Mouse (Mus musculus) kidney, adult 2 months (tissue): Measurements from ENCODE around the gene Adgrf1. TPM values are rescaled to one million over a fixed set of nuclear protein-coding genes. Genes with fewer than 3 reads are reported as not detected.

Experiments
- DNase-seq: peaks from one replicate; pipeline ENCODE4 v3.0.0; 2021
- H3K27ac ChIP-seq: fragments of 200-500 bp; 2 replicates; pipeline ENCODE4 v1.5.1; 2012; ENCODE audit warnings: low read depth, low read length, control low read depth, inconsistent platforms; ENCODE audit not compliant: insufficient read depth
- H3K27me3 ChIP-seq: fragments of 200-500 bp; replicated peaks from 2 replicates; pipeline ENCODE4 v1.6.1; 2012; ENCODE audit warnings: mild to moderate bottlenecking, moderate library complexity, low read length, inconsistent platforms; ENCODE audit not compliant: control insufficient read depth, insufficient read depth
- H3K36me3 ChIP-seq: fragments of 200-500 bp; 2 replicates; pipeline ENCODE4 v1.6.1; 2012; ENCODE audit warnings: mild to moderate bottlenecking, moderate library complexity, low read length, inconsistent platforms; ENCODE audit not compliant: control insufficient read depth, insufficient read depth
- H3K4me1 ChIP-seq: fragments of 200-500 bp; 2 replicates; pipeline ENCODE4 v1.6.1; 2011; ENCODE audit warnings: low read length; ENCODE audit not compliant: control insufficient read depth, insufficient read depth
- H3K4me3 ChIP-seq: fragments of 200-500 bp; 2 replicates; pipeline ENCODE4 v1.5.1; 2011; ENCODE audit warnings: mild to moderate bottlenecking, low read depth, low read length, control low read depth; ENCODE audit not compliant: insufficient read depth
- CTCF ChIP-seq: fragments of 200-500 bp; conservative IDR thresholded peaks from 2 replicates; pipeline ENCODE4 v1.5.1; 2011; ENCODE audit warnings: low read depth, mild to moderate bottlenecking, control low read depth, low read length, moderate library complexity, mixed read lengths; ENCODE audit not compliant: insufficient read depth, insufficient read length
- POLR2A ChIP-seq: fragments of 200-500 bp; IDR thresholded peaks from one replicate; pipeline ENCODE4 v1.6.1; 2011; ENCODE audit warnings: low read depth, low read length, control low read depth
- WGBS: fragments of 180-500 bp; shearing (Covaris S2); methylation state at CpG from one replicate; pipeline ENCODE4 v1.1.7; 2018; 5-methylcytosine and 5-hydroxymethylcytosine counted together
- polyA plus RNA-seq: library from polyadenylated mRNA; depleted of rRNA; stranded (reverse); fragments of >200 nt; gene quantifications from 2 replicates; pipeline ENCODE4 v1.2.3, GENCODE M21; 2012; rRNA removed

Adgrf1 gene
- polyA plus RNA-seq: 0.92 and 1.8 TPM in 2 replicates

DNA sequence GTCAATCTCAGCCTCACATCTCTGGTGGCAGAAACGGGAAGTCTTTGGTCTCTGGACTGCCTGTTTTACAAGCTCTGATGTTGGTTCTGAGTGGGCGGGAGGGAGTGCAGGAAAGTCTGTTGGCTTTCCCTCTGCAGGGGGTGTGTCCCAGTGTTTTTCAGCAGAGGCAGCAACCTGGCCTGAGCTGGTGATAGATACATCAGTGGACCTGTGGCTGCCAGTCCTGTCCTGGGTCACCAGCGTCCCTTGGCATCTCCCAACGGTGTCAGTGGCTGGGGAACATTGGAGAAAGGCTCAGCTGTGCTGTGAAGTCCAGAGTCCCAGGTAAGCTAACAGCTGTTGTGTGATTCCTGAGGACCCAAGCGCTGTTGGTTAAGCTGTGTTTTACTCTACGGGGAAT, at the start of gene Adgrf1:
Gene Adgrf1, plus strand, starts transcription at position 169 of the 400 bp plus-strand sequence.
- Histone ChIP-seq H3K27ac (no peak within 1 kb of the TSS), H3K27me3 (no peaks in the 10 kb centered on the region), H3K36me3 (no peaks in the 10 kb centered on the region), H3K4me1 (no peaks in the 10 kb centered on the region), H3K4me3 (no peak within 1 kb of the TSS)
- WGBS: 59% methylated on average over 6 of the region's 6 CpGs
- no peak for TF ChIP-seq CTCF
- TF ChIP-seq POLR2A: no peak
- DNase-seq: peak; percentile 10

- Histone ChIP-seq H3K4me3 (no peak overlapping the region), H3K27me3 (no peaks in the 10 kb centered on the region), H3K36me3 (no peaks in the 10 kb centered on the region), H3K4me1 (peaks cover 19% of the 10 kb centered on the region; the same call in 1 of the 2 replicates), H3K27ac (peak overlapping the region; percentile 62)
- TF ChIP-seq CTCF: no peak
- DNase-seq: peak; percentile 66
- WGBS: 43% methylated on average over 6 of the region's 6 CpGs
These were observed 44.0 kb upstream of the Adgrf1 start for GRCm38 (mm10) chr17:43226101-43226500.

DNA sequence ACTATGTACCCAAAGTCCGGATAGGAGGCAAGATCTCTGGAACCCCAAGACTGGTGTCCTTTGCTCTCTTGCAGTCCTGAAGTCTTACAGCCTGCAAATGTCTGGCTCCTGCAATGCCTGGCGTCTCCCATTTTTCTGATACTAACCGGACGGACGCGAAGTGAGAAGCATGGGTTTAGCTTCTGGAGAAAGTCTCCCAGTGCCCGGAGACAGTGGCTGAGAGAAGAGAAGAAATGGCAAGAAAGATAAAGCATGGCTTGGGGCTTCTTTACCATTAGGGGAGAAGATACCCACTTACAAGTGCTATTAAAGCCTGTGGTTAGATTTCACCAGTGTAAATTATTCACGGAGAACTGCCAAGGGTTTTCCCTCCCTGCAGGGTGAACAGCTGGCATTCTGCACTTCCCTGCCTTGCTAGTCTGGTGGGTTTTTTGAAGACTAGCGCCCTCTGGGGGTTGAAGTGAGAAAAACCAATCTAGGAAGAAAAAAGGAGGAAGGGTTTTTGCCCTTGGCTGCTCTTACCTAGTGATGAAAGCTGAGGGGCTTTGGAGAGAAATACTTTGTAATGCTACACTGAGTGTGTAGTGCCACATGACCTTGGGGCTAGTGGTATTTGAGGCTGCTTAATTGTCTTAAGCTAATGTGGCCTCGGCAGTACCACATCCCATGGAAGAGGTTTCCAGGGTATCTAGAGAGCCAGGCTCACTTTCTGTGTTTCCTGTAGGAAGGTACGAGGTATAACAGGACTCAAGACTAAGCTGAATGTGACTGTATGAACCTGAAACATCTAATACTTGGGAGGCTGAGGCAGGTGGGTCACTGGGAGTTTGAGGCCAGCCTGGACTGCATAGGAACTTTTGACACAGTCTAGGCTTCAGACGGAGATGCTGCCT, 40.3 kb upstream of the Adgrf1 start:
- Histone ChIP-seq H3K27ac (peak overlapping the region; percentile 84), H3K27me3 (no peaks in the 10 kb centered on the region), H3K4me3 (no peak overlapping the region), H3K36me3 (no peaks in the 10 kb centered on the region), H3K4me1 (peaks cover 19% of the 10 kb centered on the region; the same call in 1 of the 2 replicates)
- TF ChIP-seq POLR2A (no peak), CTCF (peak; percentile 76)
- peak; percentile 90 for DNase-seq
- WGBS: 23% methylated on average over 12 of the region's 12 CpGs

DNA sequence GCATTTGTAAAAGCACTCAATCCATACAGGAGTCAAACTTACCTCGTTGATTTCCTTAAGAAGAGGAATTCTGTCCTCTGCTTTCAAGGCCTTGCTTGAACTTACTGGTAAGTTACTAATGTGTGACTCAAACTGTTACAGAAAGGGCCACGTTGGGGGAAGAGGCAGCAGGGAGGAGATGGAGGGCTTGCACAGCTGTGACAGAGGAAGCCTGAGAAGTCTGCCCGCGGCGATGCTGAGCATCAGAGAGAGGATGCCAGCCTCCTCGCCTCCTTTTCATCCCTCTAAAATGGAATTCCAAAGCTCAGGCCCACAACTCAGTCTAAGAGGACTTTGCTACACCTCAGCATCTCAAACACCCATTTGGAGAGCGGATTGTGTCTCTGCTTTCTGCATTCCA, 39.3 kb upstream of the Adgrf1 start:
- Histone ChIP-seq H3K4me3 (no peak overlapping the region), H3K4me1 (peaks cover 14% of the 10 kb centered on the region; the same call in 1 of the 2 replicates), H3K27ac (no peak overlapping the region), H3K27me3 (no peaks in the 10 kb centered on the region), H3K36me3 (no peaks in the 10 kb centered on the region)
- TF ChIP-seq POLR2A (no peak), CTCF (no peak)
- DNase-seq: no peak
- WGBS: 84% methylated on average over 7 of the region's 7 CpGs

DNA sequence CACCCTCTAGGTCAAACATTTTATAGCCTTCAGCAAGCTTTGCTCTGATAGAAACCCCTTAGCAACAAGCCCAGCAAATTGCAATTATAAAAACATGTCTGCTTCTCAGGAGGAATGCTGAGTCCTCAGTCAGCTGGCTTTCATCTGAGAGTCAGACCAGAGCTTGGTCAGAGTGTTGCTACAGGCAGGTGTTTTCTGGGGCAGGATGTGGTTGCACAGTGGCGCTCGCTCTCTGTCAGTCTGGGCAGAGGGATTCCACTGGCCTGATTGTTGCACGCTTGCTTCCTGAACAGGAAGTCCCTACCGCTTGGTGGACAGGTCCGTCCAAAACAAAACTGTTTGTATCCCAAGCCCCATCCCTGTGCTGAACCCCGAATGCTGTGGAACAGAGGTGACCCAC, 37.4 kb upstream of the Adgrf1 start:
- H3K27ac ChIP-seq: no peak overlapping the region
- no peaks in the 10 kb centered on the region for H3K36me3 ChIP-seq
- DNase-seq: no peak

GRCm38 (mm10) chr17:43236656-43237250, 33.4 kb upstream of the Adgrf1 start:
- Histone ChIP-seq H3K4me1 (peaks cover 8% of the 10 kb centered on the region; the same call in 1 of the 2 replicates), H3K27ac (no peak overlapping the region), H3K27me3 (no peaks in the 10 kb centered on the region), H3K36me3 (no peaks in the 10 kb centered on the region), H3K4me3 (no peak overlapping the region)
- no peak for TF ChIP-seq POLR2A
- no peak for TF ChIP-seq CTCF
- no peak for DNase-seq
- WGBS: 87% methylated on average over 14 of the region's 14 CpGs

More for the DNA sequence above, 37.4 kb upstream of the Adgrf1 start:
- Histone ChIP-seq H3K4me1 (peaks cover 7% of the 10 kb centered on the region; the same call in 1 of the 2 replicates), H3K27me3 (no peaks in the 10 kb centered on the region), H3K4me3 (no peak overlapping the region)
- no peak for TF ChIP-seq POLR2A
- no peak for TF ChIP-seq CTCF
- 53% methylated on average over 6 of the region's 6 CpGs for WGBS

DNA sequence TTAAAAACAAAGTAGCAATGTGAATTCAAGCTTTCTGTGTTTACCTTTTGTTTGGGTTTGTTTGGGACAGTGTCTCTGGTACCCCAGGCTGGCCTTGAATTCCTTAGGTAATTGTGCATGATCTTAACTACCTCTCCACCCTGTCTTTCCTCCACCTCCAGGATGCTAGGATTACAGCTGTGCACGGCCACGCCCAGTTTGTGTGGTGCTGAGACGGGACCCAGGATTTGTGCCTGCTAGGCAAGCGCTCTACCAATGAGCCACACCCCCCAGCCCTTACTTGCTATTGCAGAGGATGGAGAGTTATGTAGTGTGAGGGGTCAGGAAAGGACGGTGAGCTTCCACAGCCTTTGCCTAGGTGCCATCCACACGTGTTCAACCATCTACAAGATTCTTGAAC, 31.1 kb upstream of the Adgrf1 start:
- no peak overlapping the region for H3K4me3 ChIP-seq
- H3K36me3 ChIP-seq: no peaks in the 10 kb centered on the region
- TF ChIP-seq CTCF: no peak
- no peak for TF ChIP-seq POLR2A
- peaks cover 8% of the 10 kb centered on the region; the same call in 1 of the 2 replicates for H3K4me1 ChIP-seq
- DNase-seq: no peak
- no peak overlapping the region for H3K27ac ChIP-seq
- WGBS: 91% methylated on average over 6 of the region's 6 CpGs
- H3K27me3 ChIP-seq: no peaks in the 10 kb centered on the region
